Mouse (Mus musculus): ENCODE data around the gene Snorc. TPM values are rescaled to one million over a fixed set of nuclear protein-coding genes. Genes with fewer than 3 reads are reported as not detected.

Snorc gene
- polyA plus RNA-seq, 1 experiment = 2.2 TPM

DNA sequence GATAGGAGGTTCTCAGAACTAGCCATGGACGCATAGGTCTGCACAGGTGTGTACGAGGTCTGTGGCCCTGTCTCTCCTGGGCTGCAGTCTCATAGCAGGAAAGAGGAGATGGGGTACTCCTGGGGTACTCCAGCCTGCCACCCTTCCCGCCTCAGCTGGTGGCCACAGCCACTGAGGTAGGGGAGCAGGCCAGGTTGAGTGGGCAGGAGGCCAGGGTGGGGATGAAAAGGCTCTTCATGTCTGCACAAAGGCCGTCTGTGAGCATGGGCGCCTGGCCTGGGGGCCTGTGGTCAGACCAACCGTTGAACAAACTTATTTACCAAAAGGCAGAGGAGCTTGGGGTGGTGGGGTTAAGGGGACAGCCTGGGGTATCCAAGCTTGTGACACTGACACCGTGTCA is 1.8 kb downstream of the Snorc start:
- H3K4me3 ChIP-seq (ENCODE audit: insufficient read depth, low read length) = no peak overlapping the region
- TF ChIP-seq POLR2A (IDR thresholded peaks at IDR 0.05; ENCODE audit: extremely low read depth, insufficient read depth, low read length) = no peak
- no peak for TF ChIP-seq CTCF (IDR thresholded peaks at IDR 0.05; ENCODE audit: extremely low read depth, insufficient read depth, low read length)
- H3K27ac ChIP-seq (ENCODE audit: insufficient read depth, low read length) = no peak overlapping the region
- 0 out of 2 replicates have a peak, but pooled peaks cover 3% of the 10 kb centered on the region for H3K4me1 ChIP-seq (ENCODE audit: control insufficient read depth, insufficient read depth, low read length)

GRCm38 (mm10) chr1:87472576-87472975 is 2.5 kb downstream of the Snorc start:
- H3K27ac ChIP-seq (ENCODE audit: insufficient read depth, low read length) = no peak overlapping the region
- 0 out of 2 replicates have a peak, but pooled peaks cover 3% of the 10 kb centered on the region for H3K4me1 ChIP-seq (ENCODE audit: control insufficient read depth, insufficient read depth, low read length)
- TF ChIP-seq CTCF (IDR thresholded peaks at IDR 0.05; ENCODE audit: extremely low read depth, insufficient read depth, low read length) = no peak
- TF ChIP-seq POLR2A (IDR thresholded peaks at IDR 0.05; ENCODE audit: extremely low read depth, insufficient read depth, low read length) = no peak; the same call in 1 of the 2 replicates
- no peak overlapping the region for H3K4me3 ChIP-seq (ENCODE audit: insufficient read depth, low read length)

GRCm38 (mm10) chr1:87475076-87475895 is 5.2 kb downstream of the Snorc start:
- Histone ChIP-seq H3K4me3 (ENCODE audit: insufficient read depth, low read length) (no peak overlapping the region), H3K4me1 (ENCODE audit: control insufficient read depth, insufficient read depth, low read length) (0 out of 2 replicates have a peak, but pooled peaks cover 3% of the 10 kb centered on the region), H3K27ac (ENCODE audit: insufficient read depth, low read length) (peak overlapping the region; percentile 31)
- TF ChIP-seq POLR2A (IDR thresholded peaks at IDR 0.05; ENCODE audit: extremely low read depth, insufficient read depth, low read length) (peak; percentile 65; the same call in 1 of the 2 replicates), CTCF (IDR thresholded peaks at IDR 0.05; ENCODE audit: extremely low read depth, insufficient read depth, low read length) (no peak)

DNA sequence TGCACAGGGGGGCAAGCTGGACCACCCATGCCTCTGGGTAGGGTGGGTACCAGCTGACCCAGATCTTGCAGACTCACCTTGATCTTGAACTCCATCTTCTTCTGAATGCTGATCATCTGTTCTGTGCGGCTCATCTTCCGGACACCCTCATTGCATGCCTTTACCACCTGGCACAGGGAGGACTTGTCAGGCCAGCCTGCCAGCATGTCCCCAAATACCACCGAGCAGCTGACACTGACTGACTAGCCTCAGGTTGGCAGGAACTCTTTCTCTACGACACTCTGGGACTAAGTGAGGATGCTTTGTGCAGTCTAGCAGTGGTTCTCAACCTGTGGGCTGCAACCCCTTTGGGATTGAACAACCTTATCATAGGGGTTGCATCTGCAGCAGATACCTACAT is 12.5 kb downstream of the Snorc start:
- H3K4me3 ChIP-seq (ENCODE audit: insufficient read depth, low read length) = no peak overlapping the region
- TF ChIP-seq POLR2A (IDR thresholded peaks at IDR 0.05; ENCODE audit: extremely low read depth, insufficient read depth, low read length) (no peak), CTCF (IDR thresholded peaks at IDR 0.05; ENCODE audit: extremely low read depth, insufficient read depth, low read length) (no peak)
- no peak overlapping the region for H3K27ac ChIP-seq (ENCODE audit: insufficient read depth, low read length)
- H3K4me1 ChIP-seq (ENCODE audit: control insufficient read depth, insufficient read depth, low read length) = no peaks in the 10 kb centered on the region

DNA sequence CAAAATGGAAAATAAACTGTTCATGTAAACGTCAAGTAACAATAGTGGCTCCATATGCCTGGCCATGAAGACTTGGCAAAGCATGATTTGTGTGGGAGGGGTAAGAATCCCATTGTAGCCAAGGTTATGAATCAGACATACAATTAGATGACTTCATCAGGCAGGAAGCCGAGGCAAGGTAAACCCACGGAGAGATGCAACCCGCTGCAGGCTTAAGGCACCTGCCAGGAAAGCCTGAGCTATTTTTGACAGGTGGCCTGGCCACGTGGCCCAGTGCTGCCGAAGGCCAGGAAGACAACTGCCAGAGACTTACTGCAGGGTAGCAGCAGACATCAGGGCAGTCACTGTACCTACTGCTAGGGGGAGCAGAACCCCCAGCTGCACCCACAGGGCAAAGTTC is 16.3 kb downstream of the Snorc start:
- no peak overlapping the region for H3K4me3 ChIP-seq (ENCODE audit: insufficient read depth, low read length)
- TF ChIP-seq POLR2A (IDR thresholded peaks at IDR 0.05; ENCODE audit: extremely low read depth, insufficient read depth, low read length) = no peak
- no peak for TF ChIP-seq CTCF (IDR thresholded peaks at IDR 0.05; ENCODE audit: extremely low read depth, insufficient read depth, low read length)
- no peak overlapping the region for H3K27ac ChIP-seq (ENCODE audit: insufficient read depth, low read length)
- H3K4me1 ChIP-seq (ENCODE audit: control insufficient read depth, insufficient read depth, low read length) = no peaks in the 10 kb centered on the region

- Histone ChIP-seq H3K4me1 (ENCODE audit: control insufficient read depth, insufficient read depth, low read length) (peaks cover 2% of the 10 kb centered on the region; the same call in 1 of the 2 replicates), H3K27ac (ENCODE audit: insufficient read depth, low read length) (no peak overlapping the region), H3K4me3 (ENCODE audit: insufficient read depth, low read length) (no peak overlapping the region)
- TF ChIP-seq CTCF (IDR thresholded peaks at IDR 0.05; ENCODE audit: extremely low read depth, insufficient read depth, low read length) (no peak), POLR2A (IDR thresholded peaks at IDR 0.05; ENCODE audit: extremely low read depth, insufficient read depth, low read length) (no peak)
Measured at GRCm38 (mm10) chr1:87492285-87492684, 22.2 kb downstream of the Snorc start.

GRCm38 (mm10) chr1:87493542-87493941 is 23.5 kb downstream of the Snorc start:
- H3K4me3 ChIP-seq (ENCODE audit: insufficient read depth, low read length) = no peak overlapping the region
- H3K27ac ChIP-seq (ENCODE audit: insufficient read depth, low read length) = 0 out of 2 replicates have a peak overlapping the region, but pooled peaks have one; percentile 16
- no peak for TF ChIP-seq CTCF (IDR thresholded peaks at IDR 0.05; ENCODE audit: extremely low read depth, insufficient read depth, low read length)
- TF ChIP-seq POLR2A (IDR thresholded peaks at IDR 0.05; ENCODE audit: extremely low read depth, insufficient read depth, low read length) = no peak

DNA sequence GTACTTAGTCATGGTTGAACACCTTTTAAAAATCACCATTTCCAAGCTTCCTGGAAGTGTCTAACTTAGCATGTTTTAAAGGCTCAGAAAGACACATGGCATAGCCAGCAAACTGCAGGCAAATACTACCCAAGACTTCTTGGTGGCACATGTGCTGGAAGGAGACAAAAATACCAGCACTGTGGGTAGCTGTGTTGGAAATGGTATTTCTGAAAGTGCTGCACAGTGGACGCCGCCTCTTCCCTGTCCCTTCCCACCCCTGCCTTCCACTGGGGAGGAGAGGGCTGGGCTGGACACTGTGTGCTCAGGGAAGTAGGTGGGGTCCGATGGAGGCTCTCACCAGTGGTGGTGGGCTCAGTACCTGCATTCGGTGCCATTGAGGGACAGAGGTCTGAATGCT is 35.5 kb downstream of the Snorc start:
- H3K4me1 ChIP-seq (ENCODE audit: control insufficient read depth, insufficient read depth, low read length) = peaks cover 4% of the 10 kb centered on the region
- TF ChIP-seq CTCF (IDR thresholded peaks at IDR 0.05; ENCODE audit: extremely low read depth, insufficient read depth, low read length) (no peak), POLR2A (IDR thresholded peaks at IDR 0.05; ENCODE audit: extremely low read depth, insufficient read depth, low read length) (no peak)
- H3K27ac ChIP-seq (ENCODE audit: insufficient read depth, low read length) = no peak overlapping the region
- no peak overlapping the region for H3K4me3 ChIP-seq (ENCODE audit: insufficient read depth, low read length)

More at GRCm38 (mm10) chr1:87493542-87493941, 23.5 kb downstream of the Snorc start:
- peaks cover 2% of the 10 kb centered on the region; the same call in 1 of the 2 replicates for H3K4me1 ChIP-seq (ENCODE audit: control insufficient read depth, insufficient read depth, low read length)

DNA sequence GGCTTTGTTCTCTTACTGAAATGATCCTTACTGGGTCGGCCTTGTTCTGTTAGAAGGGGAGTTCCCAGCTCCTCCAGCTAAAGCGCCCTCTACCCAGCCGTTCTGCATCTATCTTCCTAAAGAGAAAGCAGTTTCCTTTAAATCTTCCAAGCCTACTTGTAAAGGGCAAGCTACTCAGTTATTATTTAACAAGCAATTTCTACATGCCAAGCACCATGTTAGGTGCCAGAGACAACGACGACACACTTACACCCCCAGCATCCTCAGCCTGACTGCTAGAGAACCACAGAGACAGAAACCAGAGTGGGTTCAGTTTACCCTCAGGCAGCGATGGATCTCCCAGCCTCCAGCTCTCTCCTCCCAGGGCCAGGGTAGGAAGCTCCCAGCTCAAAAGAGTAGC is 37.8 kb downstream of the Snorc start:
- H3K4me3 ChIP-seq (ENCODE audit: insufficient read depth, low read length) = peak overlapping the region; percentile 98

More for the DNA sequence above, 37.8 kb downstream of the Snorc start:
- H3K27ac ChIP-seq (ENCODE audit: insufficient read depth, low read length) = peak overlapping the region; percentile 60
- TF ChIP-seq POLR2A (IDR thresholded peaks at IDR 0.05; ENCODE audit: extremely low read depth, insufficient read depth, low read length) = peak; percentile 77
- no peak for TF ChIP-seq CTCF (IDR thresholded peaks at IDR 0.05; ENCODE audit: extremely low read depth, insufficient read depth, low read length)
- peaks cover 2% of the 10 kb centered on the region for H3K4me1 ChIP-seq (ENCODE audit: control insufficient read depth, insufficient read depth, low read length)
